Mouse (Mus musculus) liver, adult 2 months (tissue): ENCODE measurements around the gene Scgb1c1.
"Not testable (repeated sequence)": the region's sequence is repeated elsewhere in the genome, so short reads cannot be mapped to it uniquely, and the experiment has no call there.

Experiments
- CTCF ChIP-seq: fragments of 200-500 bp; IDR thresholded peaks from 2 replicates; pipeline ENCODE4 v1.5.1; 2011; ENCODE audit warnings: low read depth, low read length, control low read depth
- POLR2A ChIP-seq: fragments of 200-500 bp; IDR thresholded peaks from 2 replicates; pipeline ENCODE4 v1.6.1; 2011; ENCODE audit warnings: low read length, control low read depth; ENCODE audit not compliant: insufficient read depth; ENCODE audit errors: extremely low read depth

DNA sequence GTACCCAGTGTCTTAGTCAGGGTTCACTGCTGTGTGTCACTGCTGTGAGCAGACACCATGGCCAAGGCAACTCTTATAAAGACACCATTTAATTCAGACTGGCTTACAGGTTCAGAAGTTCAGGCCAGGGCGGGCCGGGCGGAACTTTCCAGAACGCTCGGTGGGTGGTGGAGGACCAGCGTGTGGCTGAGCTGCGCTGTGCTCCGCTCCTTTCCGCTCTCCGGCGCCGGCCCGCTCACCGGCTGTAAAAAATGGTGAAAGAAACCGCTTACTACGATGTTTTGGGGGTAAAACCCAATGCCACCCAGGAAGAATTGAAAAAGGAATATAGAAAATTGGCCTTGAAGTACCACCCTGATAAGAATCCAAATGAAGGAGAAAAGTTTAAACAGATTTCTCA is 45.3 kb downstream of the Scgb1c1 start:
- not testable (repeated sequence) for TF ChIP-seq CTCF, POLR2A
